Mouse (Mus musculus) bone marrow, adult 2 months (tissue): Measurements from ENCODE around the gene Adcy3.
A peak's percentile ranks its signal among the peaks of the same experiment; 100 is the strongest.

ENCODE experiments used
- CTCF ChIP-seq: fragments of 200-500 bp; IDR thresholded peaks from 2 replicates; pipeline ENCODE4 v1.5.1; 2011; ENCODE audit warnings: low read length, control low read depth; ENCODE audit not compliant: control insufficient read depth, insufficient read depth
- POLR2A ChIP-seq: fragments of 200-500 bp; IDR thresholded peaks from 2 replicates; pipeline ENCODE4 v1.6.1; 2011; ENCODE audit warnings: low read depth, mild to moderate bottlenecking, control low read depth, low read length, borderline replicate concordance; ENCODE audit not compliant: control insufficient read depth

GRCm38 (mm10) chr12:4233572-4234508, 100.9 kb downstream of the Adcy3 start, which contains the start of the genes Ptrhd1 and Cenpo:
- TF ChIP-seq POLR2A, result peak; percentile 46; the same call in 1 of the 2 replicates
- no peak; the same call in 1 of the 2 replicates for TF ChIP-seq CTCF
